Mouse (Mus musculus) embryonic facial prominence, embryonic 12.5 days (tissue): ENCODE measurements around the gene Slc30a10. TPM values are rescaled to one million over a fixed set of nuclear protein-coding genes. Genes with fewer than 3 reads are reported as not detected.
A peak's percentile ranks its signal among the peaks of the same experiment; 100 is the strongest.

Experiments
- ATAC-seq: fragments of 200-750 bp; cut with Nextera tagmentation; 2 replicates; pipeline ENCODE4 v1.8.0; 2017; ENCODE audit not compliant: insufficient number of reproducible peaks, insufficient read depth, low FRiP score, low TSS enrichment
- H3K27ac ChIP-seq: fragments of 300-500 bp; sonication (generic); 2 replicates; pipeline ENCODE4 v1.5.1; 2016; ENCODE audit warnings: mild to moderate bottlenecking
- H3K27me3 ChIP-seq: fragments of 300-500 bp; sonication (generic); 2 replicates; pipeline ENCODE4 v1.6.1; 2016; ENCODE audit warnings: mild to moderate bottlenecking, moderate library complexity
- H3K36me3 ChIP-seq: fragments of 300-500 bp; sonication (generic); 2 replicates; pipeline ENCODE4 v1.6.1; 2016; ENCODE audit warnings: mild to moderate bottlenecking
- H3K4me1 ChIP-seq: fragments of 300-500 bp; sonication (generic); 2 replicates; pipeline ENCODE4 v1.6.1; 2016
- H3K4me2 ChIP-seq: fragments of 300-500 bp; sonication (generic); replicated peaks from 2 replicates; pipeline ENCODE4 v1.6.1; 2016; ENCODE audit warnings: mild to moderate bottlenecking, moderate library complexity
- H3K4me3 ChIP-seq: fragments of 300-500 bp; sonication (generic); 2 replicates; pipeline ENCODE4 v1.5.1; 2016; ENCODE audit warnings: mild to moderate bottlenecking
- H3K9ac ChIP-seq: fragments of 300-500 bp; sonication (generic); 2 replicates; pipeline ENCODE4 v1.6.1; 2016; ENCODE audit warnings: mild to moderate bottlenecking, moderate library complexity
- H3K9me3 ChIP-seq: fragments of 300-500 bp; sonication (generic); 2 replicates; pipeline ENCODE4 v1.6.1; 2016; ENCODE audit warnings: mild to moderate bottlenecking, moderate library complexity
- WGBS: fragments of 180-500 bp; shearing (Covaris S2); methylation state at CpG from one replicate; pipeline ENCODE4 v1.1.7; 2016; 5-methylcytosine and 5-hydroxymethylcytosine counted together
- polyA plus RNA-seq: library from polyadenylated mRNA; unstranded; fragments of >200 nt; fragmentation: Nextera tagmentation; extraction: Ambion mirVana; gene quantifications from 2 replicates; pipeline ENCODE4 v1.2.1, GENCODE M21; 2016

Slc30a10 gene
- polyA plus RNA-seq, 1 experiment from 2014 or later: 1.00 TPM

DNA sequence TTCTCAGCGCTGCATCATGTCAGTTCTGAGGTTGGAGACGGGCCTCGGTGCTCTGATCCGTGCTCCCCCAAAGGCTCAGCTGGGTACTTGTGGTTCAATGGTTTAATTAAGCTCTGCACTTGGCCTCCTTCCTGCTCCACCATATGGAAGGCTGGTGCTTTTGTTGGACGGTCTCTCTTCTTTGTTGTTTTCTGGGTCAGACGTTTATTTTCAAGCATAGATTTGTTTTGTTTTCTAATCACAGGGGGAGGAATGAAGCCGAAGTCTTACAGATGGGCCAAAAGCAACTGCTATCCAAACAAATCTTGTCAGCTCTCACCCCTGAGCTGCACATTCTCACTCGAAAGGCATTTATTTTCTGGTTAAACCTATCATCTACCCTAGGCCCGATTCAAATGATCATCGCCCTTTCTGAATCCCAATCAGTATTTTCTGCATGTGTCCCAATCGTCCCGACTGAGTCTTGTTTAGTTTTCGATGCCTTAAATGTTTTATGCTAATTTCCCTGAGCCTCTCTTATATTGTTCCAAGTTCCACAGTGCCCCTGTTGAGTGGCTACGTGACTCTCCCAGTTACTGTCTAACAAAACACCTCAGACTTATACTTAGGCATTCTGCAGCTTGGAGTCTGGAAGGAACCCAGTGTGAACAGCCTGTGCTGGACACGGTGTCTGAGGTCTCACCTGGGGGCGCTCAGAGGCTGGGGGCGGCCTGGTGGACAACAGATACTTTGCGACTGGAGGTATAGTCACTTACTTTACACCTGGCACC, 12.8 kb upstream of the Slc30a10 start:
- ATAC-seq: no peak
- no peak overlapping the region for H3K27ac ChIP-seq
- H3K4me2 ChIP-seq: no peak overlapping the region
- no peak overlapping the region for H3K4me3 ChIP-seq
- H3K9me3 ChIP-seq: no peaks in the 10 kb centered on the region
- H3K27me3 ChIP-seq: no peaks in the 10 kb centered on the region
- H3K4me1 ChIP-seq: no peaks in the 10 kb centered on the region
- WGBS: 70% methylated on average over 18 of the region's 18 CpGs
- H3K36me3 ChIP-seq: no peaks in the 10 kb centered on the region
- no peak overlapping the region for H3K9ac ChIP-seq

DNA sequence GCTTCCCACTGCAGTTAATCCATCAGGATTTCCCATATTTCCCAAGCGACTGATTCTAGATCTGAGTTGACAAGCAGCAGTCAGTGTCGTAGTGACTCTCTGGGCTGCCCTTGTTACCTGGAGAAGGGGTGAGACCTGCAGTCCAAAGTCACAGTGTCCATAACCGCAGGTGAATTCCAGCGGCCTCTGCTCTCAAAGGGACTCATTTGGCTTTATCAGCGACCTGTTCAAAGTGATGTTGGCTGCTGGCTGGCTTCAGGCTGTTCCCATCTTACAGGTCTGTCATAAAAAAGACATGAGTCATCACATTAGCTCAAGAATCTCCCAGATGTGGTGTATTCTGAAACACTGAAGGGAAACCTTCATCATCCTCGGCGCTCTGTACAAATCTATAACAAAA, 5.7 kb upstream of the Slc30a10 start:
- Histone ChIP-seq H3K4me1 (no peaks in the 10 kb centered on the region), H3K9ac (no peak overlapping the region), H3K36me3 (no peaks in the 10 kb centered on the region), H3K4me2 (no peak overlapping the region), H3K4me3 (no peak overlapping the region), H3K9me3 (no peaks in the 10 kb centered on the region), H3K27me3 (0 out of 2 replicates have a peak, but pooled peaks cover 8% of the 10 kb centered on the region), H3K27ac (no peak overlapping the region)
- no peak for ATAC-seq
- WGBS: 85% methylated on average over 7 of the region's 7 CpGs

DNA sequence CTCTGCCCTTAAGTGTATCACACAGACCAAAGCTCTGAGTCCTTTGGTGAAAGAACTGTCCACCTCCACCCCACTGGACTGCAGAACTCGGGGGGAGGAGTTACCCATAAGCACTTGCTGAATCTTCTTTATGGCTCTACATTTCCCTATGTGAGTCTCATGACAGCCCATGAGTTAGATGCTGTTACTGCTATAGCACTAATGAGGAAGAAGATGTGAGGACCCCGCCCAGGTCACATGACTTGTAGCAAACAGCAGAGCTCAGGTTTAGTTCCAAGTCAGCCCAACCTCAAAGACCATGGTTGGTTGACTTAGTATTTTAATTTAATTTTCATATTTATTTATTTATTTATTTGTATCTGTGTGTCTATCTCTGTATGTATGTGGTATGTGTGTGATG, 4.9 kb upstream of the Slc30a10 start:
- WGBS: 65% methylated on average over 2 of the region's 2 CpGs
- H3K27me3 ChIP-seq: peaks cover 16% of the 10 kb centered on the region
- no peak overlapping the region for H3K4me2 ChIP-seq
- ATAC-seq: no peak
- no peak overlapping the region for H3K9ac ChIP-seq
- no peaks in the 10 kb centered on the region for H3K4me1 ChIP-seq
- no peak overlapping the region for H3K27ac ChIP-seq
- no peaks in the 10 kb centered on the region for H3K9me3 ChIP-seq
- H3K4me3 ChIP-seq: no peak overlapping the region
- no peaks in the 10 kb centered on the region for H3K36me3 ChIP-seq

DNA sequence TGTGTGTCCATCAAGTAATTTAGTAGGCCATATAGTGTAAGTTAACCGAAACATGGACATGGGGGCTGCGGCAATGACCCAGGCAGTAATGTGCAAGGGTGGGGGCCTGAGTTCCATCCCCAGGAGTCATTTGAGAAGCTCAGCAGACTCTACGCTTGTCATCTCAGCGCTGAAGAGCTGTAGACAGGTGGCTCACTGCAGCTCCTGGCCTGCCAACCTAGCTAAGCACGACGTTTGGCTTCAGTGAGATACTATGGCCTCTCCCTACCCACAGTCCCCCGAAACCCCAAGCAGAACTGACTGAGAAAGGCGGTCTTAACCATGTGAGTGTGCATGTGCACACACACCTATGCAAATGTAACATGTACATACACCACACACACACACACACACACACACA, 3.6 kb upstream of the Slc30a10 start:
- Histone ChIP-seq H3K4me2 (no peak overlapping the region), H3K4me1 (0 out of 2 replicates have a peak, but pooled peaks cover 7% of the 10 kb centered on the region), H3K9ac (no peak overlapping the region), H3K9me3 (no peaks in the 10 kb centered on the region), H3K4me3 (no peak overlapping the region), H3K27me3 (peaks cover 30% of the 10 kb centered on the region), H3K27ac (0 out of 2 replicates have a peak overlapping the region, but pooled peaks have one; percentile 3), H3K36me3 (no peaks in the 10 kb centered on the region)
- 74% methylated on average over 8 of the region's 8 CpGs for WGBS
- ATAC-seq: no peak

DNA sequence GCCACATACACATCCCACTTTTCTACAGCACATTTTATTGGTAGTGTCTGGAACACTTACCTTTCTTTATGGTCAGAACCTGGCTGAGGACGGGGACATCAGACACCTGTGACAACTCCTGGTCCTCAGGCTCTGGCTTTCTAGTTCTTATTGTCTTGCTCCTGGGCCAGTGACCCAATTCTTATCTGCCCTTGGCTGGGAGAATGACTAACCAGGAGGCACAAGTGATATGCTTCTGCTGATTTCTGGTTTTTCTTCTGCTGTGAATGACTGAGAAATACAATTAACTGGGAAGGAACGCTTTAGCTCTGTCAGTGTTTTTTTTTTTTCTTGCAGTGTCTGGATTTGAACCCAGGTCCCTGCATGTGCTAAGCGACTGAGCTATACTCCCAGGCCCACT, 3.2 kb upstream of the Slc30a10 start:
- Histone ChIP-seq H3K4me1 (0 out of 2 replicates have a peak, but pooled peaks cover 7% of the 10 kb centered on the region), H3K4me2 (no peak overlapping the region), H3K27ac (0 out of 2 replicates have a peak overlapping the region, but pooled peaks have one; percentile 3), H3K4me3 (no peak overlapping the region), H3K9ac (no peak overlapping the region), H3K27me3 (peaks cover 34% of the 10 kb centered on the region), H3K9me3 (no peaks in the 10 kb centered on the region), H3K36me3 (no peaks in the 10 kb centered on the region)
- 90% methylated on average over 3 of the region's 3 CpGs for WGBS
- ATAC-seq: no peak

DNA sequence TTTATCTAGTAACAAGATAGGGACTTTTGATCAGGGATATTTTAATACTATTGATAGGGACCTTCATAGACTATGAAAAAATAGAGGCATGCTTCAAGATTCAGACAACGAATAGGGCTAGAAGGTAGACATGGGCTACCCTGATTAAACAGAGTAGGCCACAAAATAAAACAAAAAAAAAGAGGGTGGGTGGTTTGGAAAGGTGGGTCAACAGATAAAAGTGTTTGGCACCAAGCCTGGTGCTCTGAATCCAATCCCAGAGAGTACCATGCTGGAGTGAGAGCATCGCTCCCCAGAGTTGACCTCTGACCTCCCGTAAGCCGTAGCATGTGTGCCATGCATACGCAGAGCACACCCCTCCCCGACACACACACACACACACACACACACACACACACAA, 2.2 kb upstream of the Slc30a10 start:
- no peak overlapping the region for H3K27ac ChIP-seq
- H3K4me3 ChIP-seq: no peak overlapping the region
- WGBS: 90% methylated on average over 6 of the region's 6 CpGs
- H3K27me3 ChIP-seq: peaks cover 41% of the 10 kb centered on the region
- H3K9me3 ChIP-seq: no peaks in the 10 kb centered on the region
- H3K9ac ChIP-seq: no peak overlapping the region
- no peak overlapping the region for H3K4me2 ChIP-seq
- H3K36me3 ChIP-seq: no peaks in the 10 kb centered on the region
- ATAC-seq: no peak
- 0 out of 2 replicates have a peak, but pooled peaks cover 7% of the 10 kb centered on the region for H3K4me1 ChIP-seq

DNA sequence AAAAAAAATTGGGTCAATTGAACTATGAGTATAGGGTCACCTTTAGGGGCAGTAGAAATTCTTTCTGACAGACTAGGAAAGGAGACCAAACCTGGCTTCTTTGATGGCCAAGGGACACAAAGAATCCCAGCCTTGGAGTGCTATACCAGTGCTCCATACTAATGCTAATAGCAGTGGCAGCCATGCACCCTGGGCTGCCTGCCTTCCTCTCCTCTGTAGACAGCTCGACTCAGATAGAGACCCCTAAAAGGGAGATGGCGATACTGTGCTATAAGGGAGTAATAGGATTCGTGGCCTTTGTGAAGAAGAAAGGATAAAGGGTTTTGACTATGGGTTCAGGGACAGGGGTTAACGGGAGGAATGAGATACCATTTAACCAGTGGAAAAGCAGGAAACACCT, 504 bp upstream of the Slc30a10 start:
- ATAC-seq: no peak
- Histone ChIP-seq H3K9ac (no peak overlapping the region), H3K27me3 (peaks cover 45% of the 10 kb centered on the region), H3K27ac (no peak overlapping the region), H3K9me3 (no peaks in the 10 kb centered on the region), H3K4me2 (peak overlapping the region; percentile 98), H3K4me1 (0 out of 2 replicates have a peak, but pooled peaks cover 7% of the 10 kb centered on the region), H3K4me3 (peak overlapping the region; percentile 59), H3K36me3 (no peaks in the 10 kb centered on the region)
- 54% methylated on average over 4 of the region's 4 CpGs for WGBS

DNA sequence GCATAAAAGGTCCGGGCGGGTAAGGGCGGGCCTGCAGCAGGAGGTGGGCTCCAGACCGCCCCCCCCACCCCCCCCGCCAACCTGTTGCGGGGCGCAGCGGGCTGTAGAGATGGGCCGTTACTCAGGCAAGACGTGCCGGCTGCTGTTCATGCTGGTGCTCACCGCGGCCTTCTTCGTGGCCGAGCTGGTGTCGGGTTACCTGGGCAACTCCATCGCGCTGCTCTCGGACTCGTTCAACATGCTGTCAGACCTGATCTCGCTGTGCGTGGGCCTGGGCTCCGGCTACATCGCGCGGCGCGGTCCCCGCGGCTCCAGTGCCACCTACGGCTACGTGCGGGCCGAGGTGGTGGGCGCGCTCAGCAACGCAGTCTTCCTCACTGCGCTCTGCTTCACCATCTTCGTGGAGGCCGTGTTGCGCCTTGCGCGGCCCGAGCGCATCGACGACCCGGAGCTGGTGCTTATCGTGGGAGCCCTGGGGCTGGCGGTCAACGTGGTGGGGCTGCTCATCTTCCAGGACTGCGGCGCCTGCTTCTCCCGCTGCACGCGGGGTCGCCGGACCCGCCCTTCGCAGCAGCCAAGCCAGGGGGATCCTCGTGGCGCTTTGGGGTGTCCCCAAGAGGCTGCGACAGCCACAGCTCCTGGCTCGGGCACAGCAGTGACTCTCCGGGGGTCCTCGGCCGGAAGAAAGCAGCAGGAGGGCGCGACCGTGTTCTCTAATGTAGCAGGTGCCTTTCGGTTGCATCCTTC, 480 bp downstream of the Slc30a10 start:
- Histone ChIP-seq H3K27me3 (peaks cover 45% of the 10 kb centered on the region), H3K27ac (no peak overlapping the region), H3K4me2 (peak overlapping the region; percentile 98), H3K4me1 (0 out of 2 replicates have a peak, but pooled peaks cover 7% of the 10 kb centered on the region), H3K9ac (peak overlapping the region; percentile 63), H3K36me3 (no peaks in the 10 kb centered on the region), H3K9me3 (no peaks in the 10 kb centered on the region), H3K4me3 (peak overlapping the region; percentile 59)
- peak; percentile 74 for ATAC-seq
- WGBS: under 1% methylated on average over 71 of the region's 71 CpGs

DNA sequence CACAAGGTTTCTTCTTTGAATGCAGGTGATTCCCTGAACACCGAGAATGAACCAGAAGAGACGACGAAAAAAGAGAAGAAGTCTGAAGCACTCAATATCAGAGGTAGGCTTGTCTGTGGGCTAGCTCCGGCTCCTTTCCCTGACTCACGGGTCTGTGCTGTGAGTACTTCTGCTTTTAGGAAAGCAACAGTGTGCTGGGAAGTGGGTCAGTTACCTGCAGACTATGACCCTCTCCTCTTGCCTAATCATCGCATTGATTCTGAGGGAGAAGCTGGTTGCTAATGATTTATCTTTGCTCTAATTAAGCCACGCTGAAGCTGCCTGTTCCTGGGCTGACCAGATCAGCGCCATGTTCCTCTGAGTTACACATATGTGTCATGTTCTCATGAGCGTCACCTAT, 1.7 kb downstream of the Slc30a10 start:
- Histone ChIP-seq H3K4me2 (no peak overlapping the region), H3K4me3 (no peak overlapping the region), H3K27me3 (peaks cover 45% of the 10 kb centered on the region), H3K9ac (no peak overlapping the region), H3K36me3 (no peaks in the 10 kb centered on the region), H3K27ac (no peak overlapping the region), H3K4me1 (0 out of 2 replicates have a peak, but pooled peaks cover 7% of the 10 kb centered on the region), H3K9me3 (no peaks in the 10 kb centered on the region)
- ATAC-seq: no peak
- WGBS: 84% methylated on average over 9 of the region's 9 CpGs

DNA sequence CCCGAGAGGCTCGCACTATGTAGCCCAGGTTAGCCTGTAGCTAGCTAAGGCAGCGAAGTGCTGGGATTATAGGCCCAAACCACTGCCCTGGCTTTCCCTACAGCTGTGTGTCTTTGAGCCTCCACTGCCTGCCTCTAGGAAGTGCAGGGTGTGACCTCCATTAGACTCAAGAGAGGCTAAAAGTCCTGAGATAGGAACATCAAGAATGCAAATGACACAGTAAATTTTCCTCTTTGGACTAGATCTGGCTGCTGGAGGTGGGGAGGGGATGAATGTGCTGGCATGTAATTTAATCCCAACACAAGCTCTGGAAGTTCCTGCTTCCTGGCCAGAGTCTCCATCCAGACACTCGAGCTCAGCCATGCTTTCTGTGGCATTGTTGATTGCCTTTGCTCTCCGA, 5.4 kb downstream of the Slc30a10 start:
- Histone ChIP-seq H3K4me1 (0 out of 2 replicates have a peak, but pooled peaks cover 6% of the 10 kb centered on the region), H3K9me3 (no peaks in the 10 kb centered on the region), H3K27me3 (peaks cover 25% of the 10 kb centered on the region), H3K4me2 (no peak overlapping the region), H3K9ac (no peak overlapping the region), H3K4me3 (no peak overlapping the region), H3K27ac (no peak overlapping the region), H3K36me3 (no peaks in the 10 kb centered on the region)
- no peak for ATAC-seq
- WGBS: 74% methylated on average over 5 of the region's 5 CpGs

DNA sequence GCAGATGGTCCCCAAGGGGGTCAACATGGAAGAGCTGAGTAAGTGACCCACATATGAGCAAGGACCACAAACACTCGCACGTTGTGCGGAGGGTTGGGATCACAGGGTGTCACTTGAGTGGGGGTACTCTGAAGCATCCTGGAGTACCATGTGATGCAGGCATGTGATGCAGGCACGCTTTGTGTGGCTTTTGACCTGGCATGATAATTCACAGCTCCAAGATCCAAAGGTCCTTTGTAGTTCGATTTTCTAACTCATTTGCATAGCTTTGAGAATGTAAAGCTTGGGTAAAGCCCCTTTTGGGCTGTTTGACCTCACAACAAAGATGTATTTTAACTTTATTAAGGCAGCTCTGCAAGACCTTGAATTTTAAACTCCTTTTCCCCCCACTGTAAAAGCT, 8.2 kb downstream of the Slc30a10 start:
- no peak for ATAC-seq
- 69% methylated on average over 5 of the region's 5 CpGs for WGBS

More for the DNA sequence above, 8.2 kb downstream of the Slc30a10 start:
- H3K4me3 ChIP-seq: no peak overlapping the region
- no peak overlapping the region for H3K9ac ChIP-seq
- no peaks in the 10 kb centered on the region for H3K4me1 ChIP-seq
- no peaks in the 10 kb centered on the region for H3K9me3 ChIP-seq
- H3K4me2 ChIP-seq: no peak overlapping the region
- H3K27me3 ChIP-seq: peaks cover 3% of the 10 kb centered on the region; the same call in 1 of the 2 replicates
- H3K36me3 ChIP-seq: no peaks in the 10 kb centered on the region
- H3K27ac ChIP-seq: no peak overlapping the region
